Mouse (Mus musculus) spleen, adult 2 months (tissue): Measurements from ENCODE around the gene Ablim1.

Source experiments
- CTCF ChIP-seq: fragments of 200-500 bp; IDR thresholded peaks from 2 replicates; pipeline ENCODE4 v1.5.1; 2011; ENCODE audit warnings: mild to moderate bottlenecking, inconsistent platforms; ENCODE audit not compliant: insufficient read depth, insufficient read length, insufficient replicate concordance; ENCODE audit errors: extremely low read depth
- POLR2A ChIP-seq: fragments of 200-500 bp; IDR thresholded peaks from 2 replicates; pipeline ENCODE4 v1.6.1; 2011; ENCODE audit warnings: low read depth, low read length, inconsistent platforms

GRCm38 (mm10) chr19:57256666-57257065, 58.1 kb downstream of the Ablim1 start:
- TF ChIP-seq POLR2A (no peak), CTCF (no peak)
